Mouse (Mus musculus) embryonic facial prominence, embryonic 13.5 days (tissue): Measurements from ENCODE around the gene Selenoh. TPM values are rescaled to one million over a fixed set of nuclear protein-coding genes. Genes with fewer than 3 reads are reported as not detected.

ENCODE experiments used
- ATAC-seq: fragments of 200-750 bp; cut with Nextera tagmentation; 2 replicates; pipeline ENCODE4 v1.8.0; 2017; ENCODE audit warnings: low read depth; ENCODE audit not compliant: insufficient number of reproducible peaks, insufficient read depth, low FRiP score, low TSS enrichment
- H3K27ac ChIP-seq: fragments of 300-500 bp; sonication (generic); 2 replicates; pipeline ENCODE4 v1.5.1; 2015; ENCODE audit warnings: moderate library complexity, mild to moderate bottlenecking, inconsistent platforms
- H3K27me3 ChIP-seq: fragments of 300-500 bp; sonication (generic); 2 replicates; pipeline ENCODE4 v1.6.1; 2015; ENCODE audit warnings: mild to moderate bottlenecking, inconsistent platforms
- H3K36me3 ChIP-seq: fragments of 300-500 bp; sonication (generic); 2 replicates; pipeline ENCODE4 v1.6.1; 2015; ENCODE audit warnings: mild to moderate bottlenecking, inconsistent platforms
- H3K4me1 ChIP-seq: fragments of 300-500 bp; sonication (generic); 2 replicates; pipeline ENCODE4 v1.6.1; 2015; ENCODE audit warnings: inconsistent platforms
- H3K4me2 ChIP-seq: fragments of 300-500 bp; sonication (generic); 2 replicates; pipeline ENCODE4 v1.6.1; 2015; ENCODE audit warnings: moderate library complexity, mild to moderate bottlenecking, inconsistent platforms
- H3K4me3 ChIP-seq: fragments of 300-500 bp; sonication (generic); 2 replicates; pipeline ENCODE4 v1.5.1; 2015; ENCODE audit warnings: mild to moderate bottlenecking, inconsistent platforms
- H3K9ac ChIP-seq: fragments of 300-500 bp; sonication (generic); 2 replicates; pipeline ENCODE4 v1.6.1; 2015; ENCODE audit warnings: mild to moderate bottlenecking, inconsistent platforms
- H3K9me3 ChIP-seq: fragments of 300-500 bp; sonication (generic); 2 replicates; pipeline ENCODE4 v1.6.1; 2016; ENCODE audit warnings: inconsistent platforms
- WGBS: fragments of 180-500 bp; shearing (Covaris S2); methylation state at CpG from one replicate; pipeline ENCODE4 v1.1.7; 2015; ENCODE audit warnings: mixed read lengths; 5-methylcytosine and 5-hydroxymethylcytosine counted together
- polyA plus RNA-seq: library from polyadenylated mRNA; unstranded; fragments of >200 nt; fragmentation: Nextera tagmentation; extraction: Ambion mirVana; gene quantifications from 2 replicates; pipeline ENCODE4 v1.2.1, GENCODE M21; 2015

Gene Selenoh
- polyA plus RNA-seq, 1 experiment from 2014 or later = 345 TPM

DNA sequence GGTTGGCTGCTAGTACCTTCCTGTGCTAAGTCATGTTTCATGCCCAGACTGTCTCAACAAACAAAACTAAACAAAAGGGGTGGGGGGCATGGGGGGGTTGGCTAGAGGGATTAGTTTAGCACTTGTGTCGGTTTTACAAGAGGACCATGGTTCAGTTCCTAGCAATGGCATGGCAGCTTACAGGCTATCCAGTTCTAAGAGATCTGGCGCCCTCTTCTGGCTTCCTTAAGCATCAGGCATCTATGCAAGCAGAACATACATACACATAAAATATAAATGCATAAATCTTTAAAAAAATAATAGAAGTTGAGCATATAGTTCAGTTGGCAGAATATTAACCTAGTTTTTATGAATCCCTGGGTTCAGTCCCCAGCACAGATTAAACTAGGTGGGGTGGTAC is 7.7 kb downstream of the Selenoh start:
- Histone ChIP-seq H3K4me3 (no peak overlapping the region), H3K9ac (no peak overlapping the region), H3K36me3 (no peaks in the 10 kb centered on the region), H3K27me3 (no peaks in the 10 kb centered on the region), H3K4me2 (no peak overlapping the region), H3K4me1 (no peaks in the 10 kb centered on the region), H3K27ac (no peak overlapping the region), H3K9me3 (no peaks in the 10 kb centered on the region)
- 28% methylated on average over 2 of the region's 2 CpGs for WGBS
- no peak for ATAC-seq

GRCm38 (mm10) chr2:84660253-84660652 is 10.3 kb downstream of the Selenoh start:
- no peaks in the 10 kb centered on the region for H3K27me3 ChIP-seq
- 63% methylated on average over 3 of the region's 3 CpGs for WGBS
- no peak overlapping the region for H3K4me3 ChIP-seq
- no peaks in the 10 kb centered on the region for H3K9me3 ChIP-seq
- H3K4me2 ChIP-seq = no peak overlapping the region
- no peaks in the 10 kb centered on the region for H3K4me1 ChIP-seq
- H3K9ac ChIP-seq = no peak overlapping the region
- H3K27ac ChIP-seq = no peak overlapping the region
- no peaks in the 10 kb centered on the region for H3K36me3 ChIP-seq
- ATAC-seq = no peak

DNA sequence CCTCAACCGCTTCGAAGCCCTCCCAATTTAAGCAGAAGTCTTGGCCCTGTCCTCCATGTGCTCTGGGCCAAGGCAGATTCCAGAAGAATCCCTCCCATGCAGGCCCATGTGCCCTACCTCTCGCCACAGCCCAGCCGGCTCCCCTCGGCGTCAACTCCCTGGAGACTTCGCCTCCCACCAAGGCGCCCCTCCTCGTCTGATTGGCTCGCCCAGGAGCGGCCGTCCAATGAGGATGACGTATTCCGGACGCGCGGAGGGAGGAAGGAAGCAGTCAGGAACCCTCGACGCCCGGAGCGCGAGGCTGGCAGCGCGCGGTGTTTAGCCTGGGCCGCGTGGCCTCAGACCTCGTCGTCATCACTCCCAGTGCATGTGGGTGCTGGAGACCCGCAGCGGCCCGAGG is 11.8 kb downstream of the Selenoh start, which contains the start of gene Btbd18:
Gene Btbd18, plus strand, starts transcription at position 274 of the 400 bp plus-strand sequence.
- no peak within 1 kb of the TSS for H3K27ac ChIP-seq
- H3K4me1 ChIP-seq = no peaks in the 10 kb centered on the region
- H3K4me2 ChIP-seq = no peak within 1 kb of the TSS
- H3K36me3 ChIP-seq = no peaks in the 10 kb centered on the region
- H3K27me3 ChIP-seq = no peaks in the 10 kb centered on the region
- no peak within 1 kb of the TSS for H3K9ac ChIP-seq
- ATAC-seq = no peak
- no peak within 1 kb of the TSS for H3K4me3 ChIP-seq
- no peaks in the 10 kb centered on the region for H3K9me3 ChIP-seq
- 93% methylated on average over 32 of the region's 32 CpGs for WGBS

DNA sequence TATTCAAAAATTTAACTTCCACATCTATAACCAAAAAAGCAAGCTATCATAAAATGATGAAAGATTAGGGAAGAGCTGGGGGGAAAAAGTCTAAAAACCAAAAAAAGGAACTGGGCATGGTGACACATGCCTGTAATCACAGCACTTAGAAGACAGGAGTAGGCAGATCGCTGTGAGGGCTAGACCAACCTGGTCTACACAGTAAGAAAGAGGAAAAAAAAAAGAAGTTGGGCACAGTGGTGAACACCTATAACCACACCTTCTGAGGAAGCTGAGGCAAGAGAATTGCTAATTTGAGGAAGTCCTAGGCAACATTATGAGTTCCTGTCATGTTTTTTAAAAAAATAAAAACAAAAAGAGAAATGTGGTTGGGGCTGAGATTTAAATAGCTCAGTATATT is 14.7 kb downstream of the Selenoh start:
- Histone ChIP-seq H3K4me3 (no peak overlapping the region), H3K4me2 (no peak overlapping the region), H3K9ac (no peak overlapping the region), H3K27ac (no peak overlapping the region), H3K9me3 (no peaks in the 10 kb centered on the region), H3K36me3 (no peaks in the 10 kb centered on the region), H3K4me1 (no peaks in the 10 kb centered on the region), H3K27me3 (no peaks in the 10 kb centered on the region)
- no peak for ATAC-seq
- WGBS = 61% methylated on average over 1 of the region's 1 CpGs

- H3K9ac ChIP-seq = no peak overlapping the region
- no peaks in the 10 kb centered on the region for H3K36me3 ChIP-seq
- H3K4me2 ChIP-seq = no peak overlapping the region
- H3K27ac ChIP-seq = no peak overlapping the region
- H3K27me3 ChIP-seq = no peaks in the 10 kb centered on the region
- no peaks in the 10 kb centered on the region for H3K9me3 ChIP-seq
- H3K4me3 ChIP-seq = no peak overlapping the region
- no peak for ATAC-seq
- peaks cover 2% of the 10 kb centered on the region for H3K4me1 ChIP-seq
Measured at GRCm38 (mm10) chr2:84653354-84653753, 17.2 kb downstream of the Selenoh start.

DNA sequence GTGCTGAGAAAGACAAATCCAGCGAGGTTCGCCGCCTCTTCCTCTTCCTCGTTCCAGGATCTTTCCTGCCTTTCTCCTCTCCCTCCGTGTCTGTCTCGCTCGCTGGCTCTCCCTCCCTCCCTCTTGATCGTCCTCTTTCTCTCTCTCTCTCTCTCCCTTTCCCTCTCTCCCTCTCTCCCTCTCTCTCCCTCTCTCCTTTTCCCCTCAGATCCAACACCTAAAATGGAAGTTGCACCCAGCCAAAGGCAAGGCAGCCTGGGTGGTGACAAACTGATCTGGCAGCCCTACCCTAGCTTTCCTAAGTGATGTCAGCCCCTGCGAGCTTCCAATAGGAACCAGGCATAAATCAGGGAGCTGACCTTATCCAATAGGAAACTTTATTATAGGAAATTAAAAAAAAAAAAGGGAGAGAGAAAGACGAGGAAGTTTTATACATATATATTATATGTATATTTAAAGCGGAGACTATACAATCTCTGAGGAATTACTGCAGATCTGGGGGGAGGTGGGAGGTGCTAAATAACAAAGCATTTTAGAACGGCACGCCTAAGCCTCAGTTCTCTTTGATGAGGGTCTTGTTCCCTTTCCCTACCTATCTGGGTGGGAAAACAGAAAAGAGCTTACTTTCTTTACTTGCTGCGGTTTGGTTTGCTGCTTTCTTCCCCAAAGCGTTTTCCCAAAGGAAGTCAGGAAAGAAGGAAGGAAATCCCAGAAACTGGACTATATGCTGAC is 19.9 kb downstream of the Selenoh start, which contains the start of gene Ctnnd1:
Gene Ctnnd1, minus strand, starts transcription at position 302 of the 732 bp plus-strand sequence.
- Histone ChIP-seq H3K36me3 (no peaks in the 10 kb centered on the region), H3K27me3 (no peaks in the 10 kb centered on the region), H3K9ac (peak within 1 kb of the TSS; percentile 87), H3K4me2 (peak within 1 kb of the TSS; percentile 73), H3K27ac (peak within 1 kb of the TSS; percentile 99), H3K4me3 (peak within 1 kb of the TSS; percentile 72), H3K9me3 (no peaks in the 10 kb centered on the region), H3K4me1 (peaks cover 16% of the 10 kb centered on the region)
- peak; percentile 97 for ATAC-seq
- under 1% methylated on average over 15 of the region's 15 CpGs for WGBS

DNA sequence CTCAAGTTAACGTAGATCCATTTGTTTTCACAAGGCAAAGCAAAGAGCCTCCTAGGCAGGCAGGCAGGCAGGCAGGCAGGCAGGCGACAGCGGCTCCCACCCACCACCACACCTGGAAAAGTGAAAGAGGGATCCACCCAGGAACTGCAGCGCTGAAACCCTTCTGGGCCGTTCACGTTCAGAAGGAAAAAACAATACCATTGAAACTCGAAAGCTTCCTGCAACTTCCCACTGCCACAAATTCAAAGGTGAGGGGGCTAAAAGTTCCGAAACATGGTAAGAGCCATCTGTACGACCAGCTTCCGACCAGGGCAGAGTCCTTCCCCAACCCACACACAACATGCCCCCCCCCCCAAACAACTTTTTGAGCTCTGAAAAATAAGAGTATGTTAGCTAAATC is 20.9 kb downstream of the Selenoh start:
- peak overlapping the region; percentile 73 for H3K4me2 ChIP-seq
- no peaks in the 10 kb centered on the region for H3K27me3 ChIP-seq
- H3K9me3 ChIP-seq = no peaks in the 10 kb centered on the region
- peaks cover 16% of the 10 kb centered on the region for H3K4me1 ChIP-seq
- no peaks in the 10 kb centered on the region for H3K36me3 ChIP-seq
- peak overlapping the region; percentile 99 for H3K27ac ChIP-seq
- ATAC-seq = no peak
- WGBS = under 1% methylated on average over 10 of the region's 10 CpGs
- peak overlapping the region; percentile 72 for H3K4me3 ChIP-seq
- H3K9ac ChIP-seq = peak overlapping the region; percentile 87

DNA sequence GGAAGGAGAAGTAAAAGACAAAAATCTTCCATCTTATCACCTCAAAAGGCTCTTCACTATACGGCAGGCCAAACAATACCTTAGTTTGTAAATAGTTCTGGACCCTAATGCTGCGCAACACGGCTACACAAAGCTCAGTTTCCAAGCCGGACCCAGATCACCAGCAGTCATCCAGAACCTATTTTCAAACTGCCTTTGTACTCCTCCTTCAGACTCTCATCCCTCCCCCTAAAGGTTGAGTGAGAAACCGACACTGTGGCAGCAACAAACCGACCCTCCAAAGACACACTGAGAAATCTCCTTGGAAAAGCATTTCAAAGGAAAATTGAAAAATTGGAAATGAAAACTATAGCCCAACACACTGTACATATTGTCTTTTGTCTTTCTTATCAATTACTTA is 22.2 kb downstream of the Selenoh start:
- H3K4me2 ChIP-seq = peak overlapping the region; percentile 73
- ATAC-seq = no peak
- H3K36me3 ChIP-seq = no peaks in the 10 kb centered on the region
- peak overlapping the region; percentile 72 for H3K4me3 ChIP-seq
- WGBS = 44% methylated on average over 6 of the region's 6 CpGs
- no peaks in the 10 kb centered on the region for H3K27me3 ChIP-seq
- no peak overlapping the region for H3K27ac ChIP-seq
- no peaks in the 10 kb centered on the region for H3K9me3 ChIP-seq
- H3K9ac ChIP-seq = peak overlapping the region; percentile 62
- peaks cover 16% of the 10 kb centered on the region for H3K4me1 ChIP-seq

- H3K4me1 ChIP-seq = peaks cover 16% of the 10 kb centered on the region
- no peaks in the 10 kb centered on the region for H3K36me3 ChIP-seq
- no peaks in the 10 kb centered on the region for H3K27me3 ChIP-seq
- ATAC-seq = no peak
- no peak overlapping the region for H3K9ac ChIP-seq
- no peaks in the 10 kb centered on the region for H3K9me3 ChIP-seq
- H3K27ac ChIP-seq = no peak overlapping the region
- no peak overlapping the region for H3K4me3 ChIP-seq
- H3K4me2 ChIP-seq = no peak overlapping the region
- 96% methylated on average over 6 of the region's 6 CpGs for WGBS
Measured at GRCm38 (mm10) chr2:84647051-84647568, 23.5 kb downstream of the Selenoh start.

DNA sequence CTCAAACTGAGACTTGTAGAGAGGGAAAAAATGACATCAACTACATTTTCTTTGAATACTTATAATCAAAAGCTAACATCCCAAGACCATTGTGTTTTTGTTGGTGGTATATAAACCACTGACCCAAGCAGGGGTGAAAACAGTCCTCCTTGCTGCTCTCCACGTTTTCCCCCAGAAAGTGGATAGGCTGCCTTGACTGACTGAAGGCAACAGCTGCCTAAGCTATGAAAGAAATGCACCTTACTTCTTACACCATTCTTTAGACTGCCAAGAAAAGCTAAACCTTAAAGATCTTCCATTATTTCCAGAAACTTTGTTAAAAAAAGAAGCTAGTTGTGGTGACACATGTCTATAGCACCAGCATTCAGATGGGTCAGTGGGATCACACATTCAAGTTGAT is 24.4 kb downstream of the Selenoh start:
- ATAC-seq = no peak
- 75% methylated on average over 1 of the region's 1 CpGs for WGBS
- Histone ChIP-seq H3K27me3 (no peaks in the 10 kb centered on the region), H3K4me3 (no peak overlapping the region), H3K9me3 (no peaks in the 10 kb centered on the region), H3K4me1 (peaks cover 16% of the 10 kb centered on the region), H3K9ac (no peak overlapping the region), H3K36me3 (no peaks in the 10 kb centered on the region), H3K4me2 (no peak overlapping the region), H3K27ac (no peak overlapping the region)

DNA sequence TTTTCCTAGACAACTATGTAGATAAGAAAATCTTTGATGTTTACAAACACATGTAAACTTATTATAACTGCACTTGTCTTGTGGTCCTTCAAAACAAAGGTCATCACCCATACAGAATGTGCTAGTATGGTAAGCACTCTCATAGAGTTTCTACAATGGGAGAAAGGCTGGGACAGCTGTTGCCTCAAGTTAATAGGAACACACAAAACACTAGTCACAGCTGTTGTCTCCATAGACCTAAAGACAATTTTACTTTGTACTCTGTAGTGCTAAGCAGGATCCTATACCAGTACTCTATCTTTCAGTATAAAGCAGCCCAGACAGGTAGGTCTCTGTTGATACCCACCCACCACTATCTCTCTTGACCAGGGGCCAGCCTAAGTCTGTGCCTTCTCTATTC is 29.7 kb downstream of the Selenoh start:
- H3K4me3 ChIP-seq = no peak overlapping the region
- H3K27me3 ChIP-seq = no peaks in the 10 kb centered on the region
- H3K9me3 ChIP-seq = no peaks in the 10 kb centered on the region
- H3K4me1 ChIP-seq = peaks cover 42% of the 10 kb centered on the region
- no peak overlapping the region for H3K4me2 ChIP-seq
- H3K9ac ChIP-seq = no peak overlapping the region
- no peak for ATAC-seq
- H3K36me3 ChIP-seq = no peaks in the 10 kb centered on the region
- H3K27ac ChIP-seq = no peak overlapping the region

DNA sequence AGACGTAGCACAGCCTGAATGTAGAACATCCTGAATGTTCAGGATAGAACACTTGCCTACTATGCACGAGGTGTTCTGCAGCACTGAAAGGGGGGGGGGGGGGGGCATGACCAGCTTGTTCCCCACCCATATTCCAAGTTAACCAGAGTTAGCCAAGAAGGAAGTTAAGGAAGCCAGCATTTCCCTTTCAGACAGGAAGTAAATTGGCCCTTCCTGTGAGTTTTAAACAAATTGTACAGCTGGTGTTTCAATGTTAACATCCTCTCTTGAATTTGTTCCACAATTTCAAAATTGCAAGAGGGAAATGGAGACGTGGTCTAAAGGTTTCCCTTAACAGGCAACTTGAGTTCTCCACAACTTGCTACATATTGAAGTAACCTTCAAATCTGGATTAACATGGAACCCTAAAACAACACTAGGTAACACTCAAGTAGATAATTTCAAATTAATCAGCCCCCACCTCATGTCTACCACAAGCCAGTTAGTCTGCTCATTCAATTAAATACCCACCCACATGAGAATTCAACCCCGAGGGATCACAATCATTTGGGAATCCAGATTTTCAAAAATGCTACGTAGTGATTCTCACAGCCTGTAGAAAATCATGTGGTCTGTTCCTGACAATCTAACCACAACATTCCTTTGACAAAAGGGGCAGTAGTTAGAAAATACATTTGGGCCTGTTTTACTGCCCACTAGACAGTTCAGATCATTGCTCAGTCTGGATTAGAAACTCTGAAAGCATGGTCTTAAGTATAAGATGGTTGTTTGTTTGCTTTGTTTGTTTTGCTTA is 31.9 kb downstream of the Selenoh start:
- Histone ChIP-seq H3K4me1 (peaks cover 64% of the 10 kb centered on the region), H3K36me3 (no peaks in the 10 kb centered on the region), H3K4me2 (no peak overlapping the region), H3K9ac (no peak overlapping the region), H3K9me3 (no peaks in the 10 kb centered on the region), H3K27me3 (no peaks in the 10 kb centered on the region), H3K27ac (peak overlapping the region; percentile 94), H3K4me3 (no peak overlapping the region)
- 49% methylated on average over 5 of the region's 5 CpGs for WGBS
- ATAC-seq = no peak
